Mouse (Mus musculus) bone marrow macrophage, adult 2 months (primary cell): ENCODE results near the gene Fam124b. TPM values are rescaled to one million over a fixed set of nuclear protein-coding genes. Genes with fewer than 3 reads are reported as not detected.

Experiments
- H3K27ac ChIP-seq: 2 replicates; pipeline ENCODE4 v1.5.1; 2012; ENCODE audit warnings: low read depth, low read length; ENCODE audit not compliant: insufficient read depth
- H3K4me1 ChIP-seq: 2 replicates; pipeline ENCODE4 v1.6.1; 2012; ENCODE audit warnings: low read length; ENCODE audit not compliant: control insufficient read depth, insufficient read depth
- H3K4me3 ChIP-seq: 2 replicates; pipeline ENCODE4 v1.5.1; 2012; ENCODE audit warnings: mild to moderate bottlenecking, low read length, moderate library complexity; ENCODE audit not compliant: insufficient read depth
- CTCF ChIP-seq: IDR thresholded peaks from 2 replicates; pipeline ENCODE4 v1.5.1; 2012; ENCODE audit warnings: low read depth, mild to moderate bottlenecking, low read length, moderate library complexity
- POLR2A ChIP-seq: IDR thresholded peaks from 2 replicates; pipeline ENCODE4 v1.6.1; 2012; ENCODE audit warnings: mild to moderate bottlenecking, low read depth, low read length, borderline replicate concordance
- polyA plus RNA-seq: library from polyadenylated mRNA; stranded (reverse); fragments of >200 nt; gene quantifications from 2 replicates; pipeline ENCODE4 v1.2.4, GENCODE M21; 2012; ENCODE audit not compliant: missing spikeins, insufficient read depth, insufficient read length

The Fam124b gene
- polyA plus RNA-seq, 1 experiment = not detected

DNA sequence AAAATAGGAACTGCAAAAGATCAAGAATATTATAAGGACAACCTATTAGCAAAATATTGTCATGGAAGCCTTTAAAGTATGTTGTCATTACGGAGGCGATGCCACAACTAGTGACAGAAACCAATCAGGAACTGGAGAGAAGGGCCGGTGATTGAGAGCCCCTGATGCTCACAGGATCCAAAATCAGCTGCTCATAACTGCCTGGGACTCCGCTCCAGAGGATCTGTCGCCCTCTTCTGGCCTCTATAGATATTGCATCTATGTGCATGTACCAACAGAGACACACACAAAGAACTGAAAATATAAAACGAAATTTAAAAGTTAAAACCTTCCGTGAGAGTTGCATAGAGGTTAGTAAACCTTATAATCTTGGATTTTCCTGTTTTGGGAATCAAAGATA lies 38.1 kb downstream of the Fam124b start:
- Histone ChIP-seq H3K4me1 (peaks cover 7% of the 10 kb centered on the region), H3K4me3 (no peak overlapping the region), H3K27ac (no peak overlapping the region)
- TF ChIP-seq CTCF = peak; percentile 47
- no peak for TF ChIP-seq POLR2A

GRCm38 (mm10) chr1:80177651-80178382 lies 40.5 kb downstream of the Fam124b start:
- H3K4me3 ChIP-seq = no peak overlapping the region
- TF ChIP-seq CTCF (no peak), POLR2A (no peak)
- peaks cover 7% of the 10 kb centered on the region for H3K4me1 ChIP-seq
- no peak overlapping the region for H3K27ac ChIP-seq

DNA sequence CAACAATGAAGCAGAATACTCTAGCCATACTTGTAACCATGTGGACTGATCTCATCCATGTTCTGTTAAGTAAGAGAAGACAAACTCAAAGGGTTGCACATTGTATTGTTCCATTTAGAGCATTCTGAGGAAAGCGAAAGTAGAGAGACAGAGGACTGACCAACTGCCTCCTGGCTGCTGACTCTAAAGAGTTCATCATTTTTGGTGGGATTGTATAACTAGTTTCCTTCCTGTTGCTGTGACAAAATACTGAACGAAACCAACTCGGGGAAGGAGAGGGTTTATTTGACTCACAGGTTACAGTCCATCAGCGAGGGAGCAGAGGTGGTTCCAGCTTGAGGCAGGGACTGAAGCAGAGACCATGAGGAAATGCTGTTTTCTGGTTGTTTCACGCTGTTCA lies 50.6 kb downstream of the Fam124b start:
- no peak overlapping the region for H3K4me3 ChIP-seq
- H3K27ac ChIP-seq = no peak overlapping the region
- TF ChIP-seq POLR2A = no peak
- no peak for TF ChIP-seq CTCF
- H3K4me1 ChIP-seq = peaks cover 3% of the 10 kb centered on the region; the same call in 1 of the 2 replicates

DNA sequence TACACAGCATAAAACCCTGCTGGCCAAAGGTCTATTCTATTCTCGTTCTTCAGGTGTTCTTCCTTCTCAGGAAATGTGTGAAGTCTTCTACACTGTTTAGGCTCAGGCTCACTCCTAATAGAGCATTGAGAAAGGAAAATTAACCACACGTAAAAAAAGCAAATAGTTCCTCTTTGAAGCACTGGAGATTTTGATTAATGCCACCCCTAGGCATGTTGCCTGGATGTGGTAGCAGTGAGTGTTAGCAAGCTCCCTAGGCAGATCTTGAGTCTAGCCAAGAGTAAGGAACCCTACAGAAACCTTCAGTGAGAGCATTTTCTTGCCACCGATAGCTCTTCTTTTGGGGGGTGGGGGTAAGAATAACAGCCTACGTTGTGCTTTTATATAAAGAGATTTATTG lies 51.7 kb downstream of the Fam124b start:
- Histone ChIP-seq H3K27ac (no peak overlapping the region), H3K4me1 (peaks cover 3% of the 10 kb centered on the region; the same call in 1 of the 2 replicates), H3K4me3 (no peak overlapping the region)
- TF ChIP-seq CTCF (no peak), POLR2A (no peak)

- Histone ChIP-seq H3K4me1 (peaks cover 3% of the 10 kb centered on the region; the same call in 1 of the 2 replicates), H3K27ac (no peak overlapping the region), H3K4me3 (no peak overlapping the region)
- no peak for TF ChIP-seq POLR2A
- no peak for TF ChIP-seq CTCF
These were observed 52.9 kb downstream of the Fam124b start for GRCm38 (mm10) chr1:80165391-80165790.

DNA sequence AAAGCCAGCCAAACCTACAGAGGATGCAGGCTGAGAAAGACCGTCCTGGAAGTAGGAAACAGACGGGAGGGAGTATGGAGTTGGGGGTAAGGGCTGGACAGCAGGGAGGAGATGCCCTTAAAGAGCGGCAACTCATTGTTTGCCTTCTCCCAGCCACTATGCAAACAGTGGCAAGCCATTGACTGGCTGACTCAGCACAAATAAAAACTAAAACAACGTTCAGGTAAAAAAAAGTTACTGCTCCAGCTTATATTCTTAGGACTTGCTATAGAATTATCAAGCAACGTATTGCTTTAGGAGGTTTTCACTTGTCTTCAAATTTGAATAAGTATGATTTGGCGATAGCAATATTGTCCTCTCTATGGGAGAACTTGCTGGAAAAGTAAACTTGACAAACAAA lies 55.3 kb downstream of the Fam124b start:
- H3K27ac ChIP-seq = no peak overlapping the region
- no peak overlapping the region for H3K4me3 ChIP-seq
- no peak for TF ChIP-seq POLR2A
- TF ChIP-seq CTCF = no peak
- H3K4me1 ChIP-seq = peaks cover 2% of the 10 kb centered on the region; the same call in 1 of the 2 replicates

DNA sequence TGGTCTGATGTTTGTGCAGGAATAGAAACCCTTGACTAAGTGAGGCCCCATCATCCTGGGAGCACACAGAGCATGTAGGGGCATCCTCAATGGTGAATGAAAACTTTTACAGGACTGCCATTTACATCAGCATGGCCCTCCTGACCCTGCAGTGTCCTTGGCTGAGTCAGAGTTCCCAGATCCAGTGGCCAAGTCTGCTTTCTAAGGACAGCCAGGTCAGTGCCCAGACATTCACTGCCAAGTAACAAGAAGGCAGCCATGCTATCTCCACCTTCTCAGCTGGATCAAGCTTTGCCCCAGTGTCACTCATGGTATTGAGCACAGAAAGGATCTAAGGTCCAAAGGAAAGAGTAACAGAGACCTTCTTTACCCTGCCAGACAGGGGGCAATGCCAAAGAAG lies 58.7 kb downstream of the Fam124b start:
- Histone ChIP-seq H3K27ac (no peak overlapping the region), H3K4me3 (no peak overlapping the region), H3K4me1 (no peaks in the 10 kb centered on the region)
- no peak for TF ChIP-seq CTCF
- TF ChIP-seq POLR2A = no peak

DNA sequence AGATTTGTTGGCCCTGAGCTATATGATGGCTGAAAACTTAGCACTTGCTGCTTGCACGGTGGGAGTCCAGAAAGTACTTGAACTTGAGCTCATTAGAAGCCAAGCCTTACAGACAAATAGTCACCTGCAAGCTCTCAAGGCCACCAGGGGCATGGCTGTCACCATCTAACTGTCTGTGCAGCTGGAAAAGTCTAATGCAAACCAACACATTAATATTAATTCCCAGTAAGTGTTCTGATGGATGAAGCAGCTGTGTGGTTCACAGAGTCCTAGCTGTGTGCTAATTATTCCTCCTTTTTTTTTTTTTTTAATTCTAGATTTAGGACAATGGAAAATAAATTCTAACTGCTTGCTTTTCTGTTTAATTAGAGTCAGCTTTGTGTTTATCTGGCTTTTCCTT lies 63.4 kb downstream of the Fam124b start:
- Histone ChIP-seq H3K4me1 (no peaks in the 10 kb centered on the region), H3K4me3 (no peak overlapping the region), H3K27ac (no peak overlapping the region)
- TF ChIP-seq CTCF (no peak), POLR2A (no peak)

GRCm38 (mm10) chr1:80153125-80153716 lies 65.1 kb downstream of the Fam124b start:
- Histone ChIP-seq H3K4me3 (no peak overlapping the region), H3K4me1 (no peaks in the 10 kb centered on the region), H3K27ac (no peak overlapping the region)
- TF ChIP-seq POLR2A = no peak
- TF ChIP-seq CTCF = no peak

DNA sequence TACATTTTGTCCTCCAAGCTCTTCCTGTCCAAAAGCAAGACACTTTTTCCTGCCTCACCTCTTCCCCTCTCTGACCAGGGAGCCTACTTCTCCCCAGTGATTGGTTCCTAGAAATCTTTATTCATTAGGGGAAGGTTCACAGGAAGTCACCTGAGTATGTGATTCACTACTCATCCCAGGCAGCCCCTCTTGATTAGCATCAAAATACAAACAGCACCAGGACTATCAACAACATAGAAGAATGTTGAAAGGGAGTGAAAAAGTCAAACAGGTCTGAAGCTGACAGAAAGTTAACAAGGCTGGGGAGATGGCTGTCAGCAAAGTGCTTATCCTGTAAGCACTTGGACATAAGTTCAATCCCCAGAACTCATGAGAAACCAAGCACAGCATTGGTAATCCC lies 67.6 kb downstream of the Fam124b start:
- H3K4me1 ChIP-seq = no peaks in the 10 kb centered on the region
- H3K4me3 ChIP-seq = no peak overlapping the region
- no peak for TF ChIP-seq CTCF
- no peak for TF ChIP-seq POLR2A
- H3K27ac ChIP-seq = no peak overlapping the region

Other genes starting within 250 kb of the Fam124b start
- 95.8 and 119 TPM in 2 replicates for gene Cul3, start 122.0 kb upstream of the Fam124b start, polyA plus RNA-seq
- not detected in 2 replicates for gene Gm45261, start 243.0 kb upstream of the Fam124b start, polyA plus RNA-seq